Mouse (Mus musculus) spleen, postnatal 36 days (tissue): Measurements from ENCODE around the gene Cuta.

ENCODE experiments used
- DNase-seq, 2 experiments: peaks; one replicate each; pipeline ENCODE4 v3.0.0; 2022; ENCODE audit warnings: low spot score in 2 of 2, mixed read lengths in 1 of 2

Gene Cuta

DNA sequence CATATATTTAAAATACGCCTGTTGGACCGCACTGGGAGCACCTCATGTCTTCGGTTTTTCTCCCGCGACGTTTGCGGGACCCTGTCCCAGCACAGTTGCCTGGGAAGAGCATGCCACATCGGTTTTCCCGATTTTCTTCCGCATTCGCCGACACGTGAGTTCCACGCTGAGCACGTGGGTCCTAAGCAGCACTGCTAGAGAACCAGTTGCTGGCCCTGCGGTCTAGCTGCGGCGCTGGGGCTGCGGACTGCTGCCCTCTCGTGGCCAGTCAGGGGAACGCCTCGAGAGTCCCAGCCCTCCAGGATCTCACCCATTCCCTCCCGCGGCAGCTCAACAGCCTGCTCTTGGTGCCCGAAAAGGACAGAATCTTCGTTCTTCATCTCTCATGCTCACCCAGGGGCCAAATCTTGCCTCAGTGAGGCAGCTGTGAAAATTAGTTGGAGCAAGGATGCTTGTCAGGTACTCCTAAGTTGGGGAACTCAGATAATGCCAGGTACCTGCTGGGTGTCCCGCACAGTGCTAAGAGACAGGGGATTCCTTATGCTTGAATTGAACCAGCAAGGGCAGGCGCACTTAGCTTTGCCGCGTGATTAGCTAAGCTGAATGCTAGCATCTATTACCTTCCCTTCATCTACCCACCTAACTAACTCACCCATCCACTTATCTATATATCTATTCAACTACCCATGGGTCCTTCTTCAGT, 53.2 kb downstream of the Cuta start:
- DNase-seq = peak; percentile 75 to 79

DNA sequence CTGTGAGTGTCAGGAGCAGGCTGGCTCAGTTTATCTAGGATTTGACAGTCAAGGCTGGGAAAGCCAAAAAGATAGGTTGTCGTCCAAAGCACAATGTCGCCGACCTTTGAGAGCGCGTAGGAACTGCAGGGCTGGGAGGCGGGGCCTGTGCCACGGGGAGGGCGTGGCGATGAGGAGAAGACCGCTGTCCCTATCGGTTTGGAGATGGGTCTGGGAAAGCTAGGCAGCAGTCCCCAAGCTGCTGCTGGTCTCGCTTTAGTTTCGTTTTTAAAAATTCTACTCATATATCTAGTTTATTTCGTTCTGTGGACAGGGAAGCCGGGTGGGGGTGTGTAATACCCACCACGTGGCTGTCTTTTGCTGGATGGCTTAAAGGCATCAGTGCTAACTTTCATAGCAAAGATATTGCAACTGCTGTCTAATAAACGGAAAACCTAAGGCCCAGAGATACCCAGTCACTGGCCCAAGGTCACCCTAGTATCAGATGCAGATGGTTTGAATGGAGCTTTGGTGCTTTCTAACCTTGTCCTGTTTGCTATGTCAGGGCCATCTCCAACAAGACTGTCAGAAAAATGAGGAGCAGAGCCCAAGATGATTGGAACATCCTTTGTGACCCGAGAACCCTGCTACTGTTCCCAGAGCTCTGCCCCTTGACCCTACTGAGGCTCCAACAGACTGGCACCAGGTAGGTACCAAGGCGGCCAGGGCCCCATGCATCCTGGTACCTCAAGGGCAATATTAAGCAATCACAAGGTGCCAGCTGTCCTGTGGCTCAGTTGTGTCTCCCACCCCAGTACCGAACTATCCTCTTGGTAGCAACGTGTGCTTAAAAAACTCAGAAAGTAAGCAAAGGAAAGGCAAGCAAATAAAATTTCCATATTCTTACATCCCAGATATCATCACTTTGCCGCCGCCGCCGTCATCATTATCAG, 54.1 kb downstream of the Cuta start:
- DNase-seq = peak; percentile 78 to 80
